Mouse (Mus musculus): Measurements from ENCODE around the gene Pi4k2b. TPM values are rescaled to one million over a fixed set of nuclear protein-coding genes. Genes with fewer than 3 reads are reported as not detected.

The Pi4k2b gene
- 12.9 to 17.5 TPM (median 14.9 TPM) in 4 replicates for total RNA-seq (2023; ENCODE audit: inconsistent age)

DNA sequence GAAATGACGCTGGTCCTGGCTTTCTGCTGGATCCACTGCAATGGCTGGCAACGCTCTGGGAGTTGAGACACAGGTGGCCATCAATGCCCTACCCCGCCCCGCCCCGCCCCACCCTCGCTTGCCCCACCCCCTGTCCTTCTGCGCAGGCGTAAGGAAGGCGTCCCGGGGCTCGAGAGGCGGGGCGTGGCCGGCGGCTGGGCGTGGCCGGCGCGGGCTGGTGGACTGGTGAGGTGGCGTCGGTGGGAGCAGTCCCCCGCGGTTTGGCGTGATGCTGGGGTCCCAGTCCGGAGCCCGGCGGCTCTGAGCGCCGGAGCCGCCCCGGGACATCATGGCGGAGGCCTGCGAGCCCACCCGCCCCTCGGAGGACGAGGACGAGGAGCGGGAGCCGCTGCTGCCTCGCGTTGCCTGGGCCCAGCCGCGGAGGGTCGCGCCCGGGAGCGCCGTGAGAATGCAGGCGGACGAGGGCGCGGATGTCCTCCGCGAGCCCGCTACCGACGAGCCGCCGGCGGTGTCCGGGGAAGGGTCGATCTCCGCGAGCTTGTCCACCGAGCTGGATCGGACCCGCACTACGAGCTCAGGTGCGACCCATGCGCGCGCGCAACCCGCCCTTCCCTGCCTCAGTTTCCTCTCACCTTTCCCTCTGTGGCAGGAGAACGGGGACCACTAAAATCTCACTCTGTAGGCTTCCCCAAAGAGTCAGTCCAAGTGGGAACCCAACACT lies at the start of gene Pi4k2b:
TSS of gene Pi4k2b (plus strand) at position 184 of the 721 bp plus-strand sequence.

DNA sequence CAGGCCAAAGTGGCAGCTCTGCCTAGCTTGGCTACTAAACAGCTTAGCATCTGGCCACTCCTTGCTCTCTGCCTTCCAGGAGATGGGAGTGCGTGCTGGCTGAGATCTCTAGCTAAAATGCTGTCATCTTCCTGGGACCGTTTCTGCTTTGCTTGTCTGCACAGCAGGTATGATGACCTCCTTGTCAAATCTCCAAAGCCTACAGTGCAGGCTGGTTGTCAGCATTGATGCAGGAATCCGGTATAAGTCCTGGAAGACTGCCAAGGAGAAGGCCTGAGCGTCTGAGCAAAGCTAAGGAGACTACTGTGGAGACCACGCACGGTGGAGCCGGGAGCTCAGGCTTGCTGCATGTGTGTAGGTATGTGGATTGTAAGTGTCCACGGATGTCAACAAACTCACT lies 33.9 kb downstream of the Pi4k2b start, which contains the start of gene Zcchc4:
TSS of gene Zcchc4 (plus strand) at position 173 of the 400 bp plus-strand sequence.

Other genes with a start within 250 kb of the Pi4k2b start
- gene Lgi2, start 175.1 kb upstream of the Pi4k2b start, total RNA-seq (2023; ENCODE audit: inconsistent age) = not detected in 4 replicates
- 13.9 to 19.0 TPM (median 16.6 TPM) in 4 replicates for gene Sepsecs, start 71.9 kb upstream of the Pi4k2b start, total RNA-seq (2023; ENCODE audit: inconsistent age)
- 14.1 to 17.8 TPM (median 14.7 TPM) in 4 replicates for gene Zcchc4, start 33.8 kb downstream of the Pi4k2b start, total RNA-seq (2023; ENCODE audit: inconsistent age)
- gene Anapc4, start 92.4 kb downstream of the Pi4k2b start, total RNA-seq (2023; ENCODE audit: inconsistent age) = 57.8 to 63.0 TPM (median 60.1 TPM) in 4 replicates

Data from B cell, adult (primary cell).